Mouse (Mus musculus) midbrain, embryonic 11.5 days (tissue): ENCODE results near the gene Tnfsf10. TPM values are rescaled to one million over a fixed set of nuclear protein-coding genes. Genes with fewer than 3 reads are reported as not detected.
"Not testable (repeated sequence)": the region's sequence is repeated elsewhere in the genome, so short reads cannot be mapped to it uniquely, and the experiment has no call there.

Source experiments
- ATAC-seq: fragments of 200-750 bp; cut with Nextera tagmentation; 2 replicates; pipeline ENCODE4 v1.8.0; 2017; ENCODE audit warnings: moderate TSS enrichment, moderate library complexity; ENCODE audit not compliant: low FRiP score
- DNase-seq: peaks from one replicate; pipeline ENCODE4 v3.0.0; 2015; ENCODE audit warnings: low spot score; ENCODE audit errors: missing footprints
- H3K27ac ChIP-seq: fragments of 300-500 bp; sonication (generic); 2 replicates; pipeline ENCODE4 v1.5.1; 2014; ENCODE audit warnings: low read depth, low read length
- H3K27me3 ChIP-seq: fragments of 300-500 bp; sonication (generic); 2 replicates; pipeline ENCODE4 v1.6.1; 2014; ENCODE audit warnings: mild to moderate bottlenecking, low read length, moderate library complexity, mixed read lengths; ENCODE audit not compliant: control insufficient read depth, insufficient read depth
- H3K36me3 ChIP-seq: fragments of 300-500 bp; sonication (generic); 2 replicates; pipeline ENCODE4 v1.6.1; 2014; ENCODE audit warnings: mild to moderate bottlenecking, low read length, moderate library complexity, mixed read lengths; ENCODE audit not compliant: control insufficient read depth, insufficient read depth
- H3K4me1 ChIP-seq: fragments of 300-500 bp; sonication (generic); 2 replicates; pipeline ENCODE4 v1.6.1; 2014; ENCODE audit warnings: low read length; ENCODE audit not compliant: control insufficient read depth, insufficient read depth
- H3K4me2 ChIP-seq: fragments of 300-500 bp; sonication (generic); 2 replicates; pipeline ENCODE4 v1.6.1; 2014; ENCODE audit warnings: mild to moderate bottlenecking, moderate library complexity
- H3K4me3 ChIP-seq: fragments of 300-500 bp; sonication (generic); 2 replicates; pipeline ENCODE4 v1.5.1; 2014; ENCODE audit warnings: low read depth, low read length
- H3K9ac ChIP-seq: fragments of 300-500 bp; sonication (generic); 2 replicates; pipeline ENCODE4 v1.6.1; 2014; ENCODE audit warnings: low read length
- H3K9me3 ChIP-seq: fragments of 300-500 bp; sonication (generic); 2 replicates; pipeline ENCODE4 v1.6.1; 2016; ENCODE audit warnings: low read length; ENCODE audit not compliant: control insufficient read depth
- WGBS: fragments of 180-500 bp; shearing (Covaris S2); extraction: QIAGEN DNeasy Blood & Tissue Kit; methylation state at CpG from one replicate; pipeline ENCODE4 v1.1.7; 2014; 5-methylcytosine and 5-hydroxymethylcytosine counted together
- polyA plus RNA-seq: library from polyadenylated mRNA; unstranded; fragments of >200 nt; fragmentation: Nextera tagmentation; extraction: Ambion mirVana; gene quantifications from 2 replicates; pipeline ENCODE4 v1.2.1, GENCODE M21; 2014

Gene Tnfsf10
- polyA plus RNA-seq, 1 experiment from 2014 or later: not detected

GRCm38 (mm10) chr3:27283071-27283713 lies 33.6 kb upstream of the Tnfsf10 start:
- Histone ChIP-seq H3K9me3 (no peaks in the 10 kb centered on the region), H3K4me1 (peaks cover 5% of the 10 kb centered on the region; the same call in 1 of the 2 replicates), H3K27ac (no peak overlapping the region), H3K4me2 (peak overlapping the region; percentile 54), H3K36me3 (no peaks in the 10 kb centered on the region), H3K4me3 (peak overlapping the region; percentile 22), H3K9ac (peak overlapping the region; percentile 43), H3K27me3 (peaks cover 3% of the 10 kb centered on the region; the same call in 1 of the 2 replicates)
- peak; percentile 94 for DNase-seq
- peak; percentile 85 for ATAC-seq
- 1% methylated on average over 27 of the region's 27 CpGs for WGBS

GRCm38 (mm10) chr3:27283796-27284195 lies 33.0 kb upstream of the Tnfsf10 start:
- H3K36me3 ChIP-seq: no peaks in the 10 kb centered on the region
- no peak overlapping the region for H3K27ac ChIP-seq
- peaks cover 5% of the 10 kb centered on the region; the same call in 1 of the 2 replicates for H3K4me1 ChIP-seq
- H3K4me2 ChIP-seq: peak overlapping the region; percentile 54
- ATAC-seq (peak; percentile 25), DNase-seq (peak; percentile 89)
- H3K27me3 ChIP-seq: peaks cover 3% of the 10 kb centered on the region; the same call in 1 of the 2 replicates
- H3K9ac ChIP-seq: no peak overlapping the region
- no peak overlapping the region for H3K4me3 ChIP-seq
- no peaks in the 10 kb centered on the region for H3K9me3 ChIP-seq
- WGBS: 44% methylated on average over 7 of the region's 7 CpGs

- no peak overlapping the region for H3K27ac ChIP-seq
- H3K4me3 ChIP-seq: no peak overlapping the region
- H3K4me1 ChIP-seq: peaks cover 5% of the 10 kb centered on the region; the same call in 1 of the 2 replicates
- WGBS: 90% methylated on average over 5 of the region's 5 CpGs
- H3K4me2 ChIP-seq: no peak overlapping the region
- no peak overlapping the region for H3K9ac ChIP-seq
- no peak for DNase-seq
- H3K27me3 ChIP-seq: peaks cover 3% of the 10 kb centered on the region; the same call in 1 of the 2 replicates
- H3K9me3 ChIP-seq: no peaks in the 10 kb centered on the region
- no peak for ATAC-seq
- no peaks in the 10 kb centered on the region for H3K36me3 ChIP-seq
Measured at GRCm38 (mm10) chr3:27284227-27284626, 32.6 kb upstream of the Tnfsf10 start.

- no peak overlapping the region for H3K4me2 ChIP-seq
- no peak overlapping the region for H3K27ac ChIP-seq
- H3K9me3 ChIP-seq: no peaks in the 10 kb centered on the region
- no peak for ATAC-seq
- no peaks in the 10 kb centered on the region for H3K36me3 ChIP-seq
- no peak overlapping the region for H3K9ac ChIP-seq
- no peak for DNase-seq
- H3K4me3 ChIP-seq: no peak overlapping the region
- H3K4me1 ChIP-seq: peaks cover 5% of the 10 kb centered on the region; the same call in 1 of the 2 replicates
- peaks cover 3% of the 10 kb centered on the region; the same call in 1 of the 2 replicates for H3K27me3 ChIP-seq
- 85% methylated on average over 9 of the region's 9 CpGs for WGBS
Measured at GRCm38 (mm10) chr3:27285072-27285471, 31.8 kb upstream of the Tnfsf10 start.

- H3K27me3 ChIP-seq: no peaks in the 10 kb centered on the region
- ATAC-seq (no peak), DNase-seq (peak; percentile 69)
- H3K9ac ChIP-seq: no peak overlapping the region
- H3K4me3 ChIP-seq: no peak overlapping the region
- no peak overlapping the region for H3K27ac ChIP-seq
- H3K4me1 ChIP-seq: peaks cover 3% of the 10 kb centered on the region; the same call in 1 of the 2 replicates
- H3K4me2 ChIP-seq: no peak overlapping the region
- H3K36me3 ChIP-seq: no peaks in the 10 kb centered on the region
- H3K9me3 ChIP-seq: no peaks in the 10 kb centered on the region
- WGBS: 72% methylated on average over 2 of the region's 2 CpGs
Measured at GRCm38 (mm10) chr3:27288301-27288700, 28.5 kb upstream of the Tnfsf10 start.

GRCm38 (mm10) chr3:27288909-27289308 lies 27.9 kb upstream of the Tnfsf10 start:
- Histone ChIP-seq H3K36me3 (no peaks in the 10 kb centered on the region), H3K9me3 (no peaks in the 10 kb centered on the region), H3K27ac (no peak overlapping the region), H3K4me1 (no peaks in the 10 kb centered on the region), H3K4me3 (no peak overlapping the region), H3K27me3 (no peaks in the 10 kb centered on the region), H3K9ac (no peak overlapping the region), H3K4me2 (no peak overlapping the region)
- peak; percentile 44 for DNase-seq
- ATAC-seq: no peak
- 80% methylated on average over 8 of the region's 8 CpGs for WGBS

GRCm38 (mm10) chr3:27290285-27290684 lies 26.5 kb upstream of the Tnfsf10 start:
- Histone ChIP-seq H3K4me2 (no peak overlapping the region), H3K27me3 (no peaks in the 10 kb centered on the region), H3K4me1 (no peaks in the 10 kb centered on the region), H3K4me3 (no peak overlapping the region), H3K27ac (no peak overlapping the region), H3K36me3 (no peaks in the 10 kb centered on the region), H3K9me3 (no peaks in the 10 kb centered on the region), H3K9ac (no peak overlapping the region)
- DNase-seq: no peak
- no peak for ATAC-seq
- WGBS: 86% methylated on average over 5 of the region's 5 CpGs

GRCm38 (mm10) chr3:27290945-27291344 lies 25.9 kb upstream of the Tnfsf10 start:
- not testable (repeated sequence) for H3K36me3 ChIP-seq, H3K4me3 ChIP-seq, ATAC-seq, H3K27ac ChIP-seq, H3K9me3 ChIP-seq, DNase-seq, H3K27me3 ChIP-seq, H3K4me1 ChIP-seq, H3K4me2 ChIP-seq, H3K9ac ChIP-seq
- 89% methylated on average over 5 of the region's 5 CpGs for WGBS

GRCm38 (mm10) chr3:27291411-27291810 lies 25.4 kb upstream of the Tnfsf10 start:
- not testable (repeated sequence) for H3K4me3 ChIP-seq, H3K27me3 ChIP-seq, H3K9me3 ChIP-seq, ATAC-seq, H3K27ac ChIP-seq, DNase-seq, H3K36me3 ChIP-seq, H3K4me1 ChIP-seq, H3K9ac ChIP-seq, H3K4me2 ChIP-seq
- 89% methylated on average over 4 of the region's 4 CpGs for WGBS
